Mouse (Mus musculus) thymus, postnatal 4 days (tissue): ENCODE data around the gene Cpne9.

Source experiments
- DNase-seq: peaks from one replicate; pipeline ENCODE4 v3.0.0; 2021

The Cpne9 gene

DNA sequence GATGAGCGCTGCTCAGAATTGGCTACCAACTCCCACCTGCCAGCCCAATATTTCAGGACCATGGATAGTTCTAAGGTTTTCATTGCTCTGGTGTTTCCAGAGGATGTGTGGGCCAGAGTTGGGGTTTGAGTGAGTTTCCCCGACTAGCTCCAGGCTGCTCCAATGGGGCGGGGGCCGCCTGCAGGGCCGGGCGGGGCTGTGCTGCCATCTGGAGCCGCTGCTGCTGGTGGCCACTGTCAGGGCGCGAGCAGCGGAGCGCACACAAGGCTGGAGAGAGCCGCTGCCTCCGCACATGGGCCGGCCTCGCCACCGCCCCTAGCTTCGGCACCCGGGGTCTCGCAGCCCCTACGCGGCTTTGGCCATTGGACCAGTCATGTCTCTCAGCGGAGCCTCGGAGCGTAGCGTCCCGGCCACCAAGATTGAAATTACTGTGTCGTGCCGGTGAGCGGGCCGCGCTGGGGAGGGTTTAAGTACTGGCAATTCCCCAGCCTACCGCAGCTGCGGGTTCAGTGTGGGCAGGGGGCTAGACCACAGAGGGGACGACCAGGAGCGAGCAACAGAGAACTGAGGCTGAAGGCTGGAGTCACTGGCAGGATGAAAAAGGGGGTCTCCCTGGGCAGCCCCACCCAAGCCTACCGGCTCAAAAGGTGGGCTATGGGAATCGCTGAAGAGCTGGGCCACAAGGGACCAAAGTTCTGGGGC is at the start of gene Cpne9:
Cpne9 (plus strand) TSS at position 207 of the 702 bp plus-strand sequence.
- DNase-seq = peak; percentile 38

DNA sequence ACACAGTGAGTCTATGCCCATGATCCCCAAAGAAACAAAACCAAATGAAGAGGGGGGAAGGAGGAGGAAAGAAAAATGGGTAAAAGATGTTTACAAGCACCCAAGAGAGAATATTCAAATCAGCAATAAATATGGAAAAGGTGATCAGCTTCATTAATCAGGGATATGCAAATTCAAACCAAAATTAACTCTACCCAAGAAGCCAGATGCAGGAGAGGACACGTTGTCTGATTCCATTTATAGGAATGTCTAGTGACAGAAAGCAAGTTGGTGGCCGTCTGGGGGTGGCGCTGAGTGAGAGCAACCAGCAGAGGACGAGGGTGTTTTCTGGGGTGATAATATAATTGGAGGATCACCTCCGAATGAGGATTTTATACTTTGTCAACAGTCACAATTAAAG is 47.0 kb upstream of the Cpne9 start:
- no peak for DNase-seq

DNA sequence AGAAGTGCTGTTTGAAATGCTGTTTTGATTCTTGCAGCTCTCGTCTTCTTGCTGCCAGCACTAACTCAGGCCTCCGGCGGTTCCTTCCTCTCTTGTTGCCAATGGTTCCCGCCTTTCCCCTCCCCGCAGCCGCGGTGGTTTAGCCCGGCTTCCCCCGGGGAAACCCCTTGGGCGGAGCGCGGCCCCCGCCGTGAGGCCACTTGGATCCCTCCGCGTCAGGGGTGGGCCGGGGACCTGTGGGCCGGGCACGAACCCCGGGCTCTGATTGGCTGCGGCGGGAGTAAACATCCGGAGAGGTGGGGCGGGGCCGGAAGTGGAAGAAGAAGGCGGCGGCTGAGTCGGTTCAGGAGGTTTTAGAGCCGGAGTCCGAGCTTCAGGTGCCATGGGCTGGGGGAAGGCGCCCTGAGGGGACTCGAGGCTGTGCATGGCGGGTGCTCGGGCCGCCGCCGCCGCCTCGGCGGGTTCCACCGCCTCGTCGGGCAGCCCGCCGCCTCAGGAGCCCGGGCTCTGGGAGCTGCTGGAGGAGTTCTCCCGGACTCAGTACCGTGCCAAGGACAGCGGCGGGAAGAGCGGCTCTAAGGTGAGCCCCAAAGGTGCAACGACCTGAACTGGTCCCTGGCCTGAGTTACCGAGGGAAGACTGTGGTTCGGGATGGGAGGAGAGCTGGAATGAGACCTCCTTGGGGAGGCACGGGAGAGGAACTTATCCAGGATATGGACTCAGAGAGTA is 44.4 kb upstream of the Cpne9 start, which contains the start of gene Mtmr14:
Mtmr14 (plus strand) TSS at position 302 of the 729 bp plus-strand sequence.
- DNase-seq = peak; percentile 99

DNA sequence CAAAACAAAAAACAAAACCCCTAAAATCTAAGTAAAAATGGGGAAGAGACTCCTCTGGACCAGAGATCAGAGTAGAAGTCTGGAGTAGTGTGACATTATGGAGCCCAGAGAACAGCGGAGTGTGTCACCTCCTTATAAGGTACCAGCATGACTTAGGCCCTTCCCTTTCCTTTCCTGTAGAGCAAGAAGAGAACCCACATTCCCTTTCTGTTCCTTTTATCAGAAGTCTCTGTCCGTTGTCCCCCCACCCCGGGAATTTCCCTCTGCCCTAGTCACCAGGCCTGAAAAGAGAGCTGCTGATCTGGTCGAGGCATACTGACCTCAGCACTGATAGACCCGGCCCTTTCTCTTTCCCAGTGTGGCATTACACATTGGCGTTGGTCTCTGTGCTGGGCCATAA is 43.7 kb upstream of the Cpne9 start:
- DNase-seq = no peak

DNA sequence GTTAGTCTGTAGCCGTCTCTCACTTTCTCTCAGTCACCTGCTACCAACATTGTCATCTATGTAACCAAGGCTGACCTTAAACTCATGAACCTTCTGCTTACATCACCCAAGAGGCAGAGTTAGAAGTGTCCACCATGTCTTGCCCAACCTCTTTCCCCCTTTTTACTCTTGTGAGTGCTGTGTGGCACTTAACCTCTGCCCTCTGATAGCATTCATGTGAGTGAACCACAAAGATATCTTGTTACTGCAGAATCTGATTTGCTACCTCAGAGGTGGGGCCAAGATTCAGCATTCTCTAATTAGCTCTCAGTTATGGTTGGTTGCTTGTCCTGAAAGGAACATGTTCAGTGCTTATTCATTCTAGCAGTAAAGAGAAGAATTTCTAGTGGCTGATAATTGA is 39.4 kb upstream of the Cpne9 start:
- DNase-seq = no peak

DNA sequence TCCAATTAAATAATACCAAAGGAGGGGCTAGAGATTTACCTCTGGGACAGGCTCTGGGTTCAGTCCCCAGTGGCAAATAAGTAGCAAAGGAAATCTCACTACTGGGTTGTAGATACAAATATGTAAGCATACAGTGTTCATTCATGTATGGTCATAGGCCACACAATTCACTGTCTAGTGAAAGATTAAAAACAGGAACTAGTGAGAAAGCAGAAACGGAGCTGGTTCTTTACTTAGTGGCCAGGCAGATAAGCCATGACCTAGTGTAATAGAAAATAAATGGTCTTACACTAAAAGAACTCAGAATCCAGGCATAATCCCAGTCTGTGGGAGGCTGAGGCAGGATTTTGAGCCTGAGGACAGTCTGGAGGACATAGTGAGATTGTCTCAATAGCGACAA is 36.5 kb upstream of the Cpne9 start:
- no peak for DNase-seq

DNA sequence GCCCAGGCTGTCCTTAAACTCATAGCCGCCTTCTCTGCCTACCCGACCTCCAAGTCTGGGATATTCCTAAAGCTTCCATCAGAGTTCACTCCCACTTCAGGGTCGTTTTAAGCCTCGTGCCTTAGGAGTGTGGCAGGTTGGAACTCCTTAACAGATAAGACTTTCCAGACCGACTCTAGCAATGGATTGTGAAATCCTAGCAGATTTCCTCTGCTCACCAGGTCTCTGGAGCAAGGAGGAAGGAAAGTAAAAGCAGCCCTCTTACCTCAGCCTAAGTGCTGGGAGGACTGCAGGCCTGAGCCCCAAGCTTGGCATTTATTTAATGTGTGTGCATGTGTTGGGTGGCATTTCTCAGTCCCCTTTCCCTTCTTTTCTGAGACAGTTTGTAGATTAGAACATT is 31.3 kb upstream of the Cpne9 start:
- DNase-seq = no peak

DNA sequence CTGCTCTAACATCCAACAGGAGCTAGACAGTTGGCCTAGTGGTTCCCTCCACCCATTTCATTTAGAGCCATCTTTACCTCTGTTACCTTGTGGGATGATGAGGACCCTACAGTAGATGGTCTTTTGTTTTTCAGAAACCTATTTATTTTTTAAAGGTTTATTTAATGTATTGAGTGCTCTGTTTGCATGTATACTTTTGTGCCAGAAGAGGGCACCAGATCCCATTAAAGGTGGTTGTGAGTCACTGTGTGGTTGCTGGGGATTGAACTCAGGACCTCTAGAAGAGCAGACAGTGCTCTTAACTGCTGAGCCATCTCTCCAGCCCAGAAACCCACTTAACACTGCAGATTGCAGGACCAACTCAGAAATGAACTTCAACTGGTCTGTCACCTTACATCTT is 30.2 kb upstream of the Cpne9 start:
- DNase-seq = no peak

DNA sequence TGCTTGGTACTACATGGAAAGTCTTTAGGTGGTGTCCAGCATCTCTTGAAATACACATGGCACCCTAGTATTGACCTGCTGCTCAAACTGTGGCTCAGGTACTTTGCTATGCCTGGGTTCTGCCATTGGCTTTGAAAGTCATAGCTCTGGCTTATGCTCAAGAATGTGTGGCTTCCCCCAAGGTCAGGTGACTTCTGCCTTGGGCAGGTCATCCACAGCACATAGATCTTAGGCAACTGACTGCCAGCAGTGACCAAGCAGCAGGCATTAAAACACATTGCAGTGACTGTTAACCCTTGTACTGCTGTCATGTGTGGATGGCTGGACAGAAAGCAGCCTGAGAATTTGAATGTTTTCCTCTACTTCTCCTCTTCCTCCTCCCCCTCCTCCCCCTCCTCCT is 27.2 kb upstream of the Cpne9 start:
- DNase-seq = no peak

DNA sequence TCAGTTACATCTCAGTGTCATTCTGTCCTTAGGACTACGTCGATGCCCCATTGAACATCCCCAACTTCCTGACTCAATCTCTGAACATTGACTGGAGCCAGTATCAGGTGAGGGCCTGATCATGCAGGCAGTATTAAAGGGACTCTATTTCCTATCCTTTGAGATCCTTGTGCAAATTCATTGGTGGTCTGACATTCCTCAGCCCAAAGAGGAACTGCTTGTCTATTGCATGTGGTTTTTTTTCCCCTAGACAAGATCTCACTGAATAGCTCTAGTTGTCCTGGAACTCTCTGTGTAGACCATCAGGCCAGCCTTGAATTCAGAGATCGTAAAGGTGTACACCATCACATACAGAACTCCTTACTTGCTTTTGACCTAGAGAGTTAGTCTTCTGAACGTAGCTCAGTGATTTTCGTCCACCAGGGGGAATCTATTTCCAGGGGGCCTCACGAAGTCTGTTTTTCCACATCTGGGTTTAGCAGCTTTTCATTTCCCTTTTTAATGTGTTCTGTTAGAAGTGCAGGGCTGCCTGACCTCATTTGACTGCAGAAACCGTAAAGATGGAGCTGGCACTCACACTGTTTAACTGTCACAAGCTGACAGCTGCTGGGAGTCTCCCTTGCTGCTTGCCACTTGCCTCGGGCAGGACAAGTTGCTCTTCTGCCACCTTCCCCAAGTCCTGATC is 20.8 kb upstream of the Cpne9 start:
- DNase-seq = peak; percentile 29

DNA sequence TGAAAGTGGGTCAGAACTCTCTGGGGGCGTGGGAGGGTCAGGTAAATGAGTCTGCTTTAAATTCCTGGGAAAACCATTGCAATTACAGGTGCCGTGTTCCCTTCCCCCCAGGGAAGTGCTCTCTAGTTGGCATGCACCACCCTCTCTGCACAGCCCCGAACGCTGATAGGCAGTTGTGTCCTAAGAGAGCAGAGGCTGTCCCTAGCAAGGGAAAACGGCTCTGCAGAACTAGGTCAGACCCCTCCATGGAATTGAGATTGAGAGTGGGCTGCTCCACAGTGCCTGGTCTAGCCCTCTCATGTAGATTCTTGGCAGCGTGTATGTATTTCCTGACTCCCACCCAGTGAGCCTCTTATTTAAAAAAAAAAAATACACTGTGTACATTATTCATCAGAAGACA is 18.6 kb upstream of the Cpne9 start:
- no peak for DNase-seq

DNA sequence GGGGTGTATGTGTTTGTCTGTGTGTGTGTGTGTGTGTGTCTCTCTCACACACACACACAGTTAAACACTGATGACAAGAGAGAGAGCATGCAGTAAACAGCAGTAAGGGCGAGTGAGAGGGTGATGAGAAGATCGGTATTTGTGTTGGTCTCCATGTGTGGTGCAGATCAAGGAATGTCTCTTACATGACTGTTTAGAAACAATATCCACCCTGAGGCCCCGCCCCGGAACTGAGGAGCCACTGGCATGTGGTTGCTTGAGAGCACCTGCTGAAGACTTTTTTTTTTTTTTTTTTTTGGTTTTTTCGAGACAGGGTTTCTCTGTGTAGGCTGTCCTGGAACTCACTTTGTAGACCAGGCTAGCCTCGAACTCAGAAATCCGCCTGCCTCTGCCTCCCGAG is 17.7 kb upstream of the Cpne9 start:
- peak; percentile 52 for DNase-seq

DNA sequence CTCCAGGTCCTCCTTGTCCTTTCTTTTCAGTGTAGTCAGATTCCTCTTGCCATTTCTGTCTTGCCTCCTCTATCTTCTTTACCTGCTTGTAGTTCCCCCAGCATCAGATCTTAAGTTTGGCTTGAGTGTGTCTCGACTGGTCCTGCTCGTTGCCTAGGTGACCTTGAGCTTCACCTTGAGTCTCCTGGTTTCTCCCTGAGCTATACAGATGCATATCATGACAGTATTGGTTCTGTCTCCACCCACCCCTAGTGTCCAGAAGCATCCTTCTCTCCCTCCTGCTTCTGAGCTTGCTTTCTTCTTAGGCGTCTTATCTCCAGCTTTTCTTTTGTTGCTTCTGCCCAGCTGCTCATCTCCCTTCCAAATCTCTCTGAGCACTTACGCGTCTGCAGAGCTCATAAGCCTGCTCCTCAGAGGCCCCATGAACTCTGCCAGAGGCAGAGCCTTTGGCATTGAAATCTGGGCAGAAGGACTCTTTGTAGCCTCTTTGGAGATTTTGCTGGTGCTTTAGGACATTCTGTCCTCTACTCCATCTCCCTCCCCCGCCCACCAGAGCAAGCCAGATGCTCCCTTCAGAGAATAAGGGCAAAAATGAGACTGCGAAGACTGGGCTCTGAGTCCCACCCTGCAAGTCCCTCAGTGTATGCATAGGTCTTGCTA is 15.0 kb upstream of the Cpne9 start:
- DNase-seq = no peak

DNA sequence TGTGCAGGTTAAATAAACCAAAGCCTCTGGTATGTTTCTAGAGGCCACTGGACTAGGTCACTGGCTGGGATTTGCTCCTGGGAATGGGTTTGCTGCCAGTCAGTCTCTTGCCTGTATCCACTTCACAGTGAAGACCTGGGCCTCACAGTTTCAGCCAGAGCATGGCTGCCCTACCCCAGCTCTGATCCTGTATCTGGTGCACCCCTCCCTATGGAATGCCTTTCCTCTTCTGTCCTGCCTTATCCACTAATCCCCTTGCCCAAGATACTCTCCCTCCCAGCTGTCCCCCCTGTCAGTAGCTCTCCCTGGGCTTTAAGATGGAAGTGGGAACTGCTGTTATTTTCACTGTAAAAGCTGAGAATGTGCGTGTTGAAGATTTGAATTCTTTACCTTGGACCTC is 14.1 kb upstream of the Cpne9 start:
- no peak for DNase-seq

DNA sequence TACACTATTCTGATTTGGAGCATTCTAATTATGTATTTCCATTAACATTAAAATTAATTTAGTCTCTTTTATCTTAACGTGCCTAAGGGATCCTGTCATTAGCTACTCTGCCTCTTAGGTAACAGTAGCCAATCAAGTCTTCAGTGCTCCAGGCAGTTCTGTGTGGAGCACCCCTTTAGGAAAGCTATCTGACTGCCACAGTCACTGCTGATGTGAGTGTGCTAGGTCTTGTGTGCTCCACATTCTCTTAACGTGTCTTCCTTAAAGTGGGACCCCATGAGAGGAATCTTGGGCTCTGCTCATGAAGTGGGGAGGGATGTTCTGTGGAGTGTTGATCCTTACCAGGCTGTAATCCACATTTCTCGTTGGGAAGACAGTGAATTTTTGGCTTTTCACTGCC is 9.7 kb upstream of the Cpne9 start:
- DNase-seq = no peak

DNA sequence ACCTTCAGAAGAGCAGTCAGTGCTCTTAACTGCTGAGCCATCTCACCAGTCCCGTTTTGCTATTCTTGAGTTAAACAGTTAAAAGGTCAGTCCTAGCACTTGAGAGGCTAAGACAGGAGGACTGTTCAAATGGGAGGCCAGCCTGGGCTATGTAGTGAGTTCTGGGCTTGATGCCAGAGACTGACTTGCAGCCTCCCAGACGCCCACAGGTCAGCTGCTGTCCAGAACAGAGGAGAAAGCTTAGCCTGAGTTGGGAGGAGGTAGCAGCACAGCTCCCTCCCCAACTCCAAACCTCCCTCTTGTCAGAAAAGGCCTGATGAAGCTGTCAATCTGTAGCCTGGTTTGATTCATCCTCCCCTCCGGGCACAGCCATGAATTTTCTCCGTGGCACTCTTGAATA is 5.3 kb upstream of the Cpne9 start:
- DNase-seq = no peak

DNA sequence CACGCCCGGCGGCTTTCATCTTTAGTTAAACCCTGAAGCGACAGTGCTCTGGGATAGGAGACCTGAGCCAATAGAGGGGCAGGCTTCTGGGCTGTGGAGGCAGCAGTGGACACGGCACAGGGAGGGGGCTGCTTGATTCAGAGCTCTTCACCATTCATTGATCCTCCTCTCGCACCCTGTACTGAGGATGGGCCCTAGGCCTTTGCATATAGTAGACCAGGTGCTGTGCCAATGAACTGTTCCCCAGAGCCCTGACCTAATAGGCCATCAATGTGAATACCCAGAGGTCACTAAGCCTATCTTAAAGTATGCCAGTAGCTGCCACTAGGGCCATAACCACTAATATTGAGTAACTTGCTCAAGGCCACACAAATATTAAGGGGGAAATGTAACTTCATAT is 431 bp upstream of the Cpne9 start:
- DNase-seq = no peak

DNA sequence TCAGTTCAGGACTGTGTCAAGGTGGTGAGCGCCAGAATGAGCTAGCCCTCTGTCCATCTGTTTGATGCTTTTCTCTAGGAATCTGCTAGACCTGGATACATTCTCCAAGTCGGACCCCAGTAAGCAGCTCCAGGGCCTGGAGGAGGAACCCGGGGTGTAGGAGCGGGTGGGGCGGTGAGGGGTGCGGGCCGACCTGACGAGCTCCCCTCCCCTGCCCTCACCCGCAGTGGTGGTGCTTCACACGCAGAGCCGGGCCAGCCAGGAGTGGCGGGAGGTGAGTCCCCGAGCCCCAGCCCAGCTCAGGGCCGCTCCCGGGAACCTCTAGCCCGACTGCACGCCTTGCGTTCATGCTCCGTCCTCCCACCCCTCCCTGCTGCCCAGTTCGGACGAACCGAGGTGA is 862 bp downstream of the Cpne9 start:
- no peak for DNase-seq

DNA sequence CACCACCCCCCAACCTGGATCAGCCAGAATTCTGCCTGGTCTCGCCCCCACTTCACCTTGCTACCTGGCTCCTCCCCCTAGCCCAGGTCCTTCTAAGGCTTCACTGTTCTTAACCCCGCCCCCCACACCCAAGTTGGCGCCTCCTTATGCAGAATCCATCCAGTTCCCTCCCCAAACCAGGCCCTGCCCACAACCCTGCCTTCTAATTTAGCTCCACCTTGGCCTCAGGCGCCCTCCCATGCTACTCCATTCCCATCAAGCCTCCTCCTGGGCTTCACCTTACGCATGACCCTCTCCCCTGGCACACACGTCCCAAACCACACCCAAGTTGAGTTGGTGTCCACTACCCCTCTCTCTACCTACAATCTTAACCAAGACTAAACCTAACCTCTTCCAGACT is 1.4 kb downstream of the Cpne9 start:
- DNase-seq = no peak

DNA sequence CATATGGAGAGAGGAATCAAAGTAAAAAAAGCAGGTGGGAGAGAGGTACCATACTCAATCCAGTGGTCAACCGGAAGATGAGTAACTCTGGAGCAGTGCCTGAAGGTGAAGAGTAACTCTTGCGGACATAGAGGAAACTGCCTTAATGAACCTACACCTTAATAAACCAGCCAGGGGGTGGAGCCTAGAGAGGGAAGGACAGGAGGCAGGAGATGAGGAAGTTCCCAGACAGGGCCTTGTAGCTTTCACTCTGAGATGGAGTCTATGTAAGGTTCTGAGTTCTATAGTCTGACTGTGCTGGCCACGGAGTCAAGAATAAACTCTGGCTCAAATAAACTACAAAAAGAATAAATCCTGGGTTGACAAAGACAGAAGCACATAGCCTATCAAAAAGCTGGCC is 2.8 kb downstream of the Cpne9 start:
- no peak for DNase-seq

DNA sequence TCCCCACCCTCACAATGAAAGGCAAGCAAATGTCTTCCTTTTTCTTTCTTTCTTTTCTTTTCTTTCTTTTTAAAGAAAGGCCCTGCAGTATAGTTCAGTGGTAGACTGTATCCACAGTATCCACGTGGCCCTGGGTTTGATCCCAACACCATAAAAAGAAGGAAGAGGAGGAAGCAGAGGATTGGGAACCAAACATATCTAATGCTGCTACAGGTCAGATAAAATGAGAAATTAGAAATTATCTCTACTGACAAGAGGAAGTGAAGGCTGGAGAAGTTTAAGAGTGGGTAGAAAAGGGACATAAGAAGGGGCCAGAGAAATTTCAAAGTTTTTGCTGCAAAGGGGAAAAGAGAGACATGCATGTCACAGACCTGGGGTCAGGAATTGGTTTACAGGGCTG is 4.2 kb downstream of the Cpne9 start:
- DNase-seq = no peak

DNA sequence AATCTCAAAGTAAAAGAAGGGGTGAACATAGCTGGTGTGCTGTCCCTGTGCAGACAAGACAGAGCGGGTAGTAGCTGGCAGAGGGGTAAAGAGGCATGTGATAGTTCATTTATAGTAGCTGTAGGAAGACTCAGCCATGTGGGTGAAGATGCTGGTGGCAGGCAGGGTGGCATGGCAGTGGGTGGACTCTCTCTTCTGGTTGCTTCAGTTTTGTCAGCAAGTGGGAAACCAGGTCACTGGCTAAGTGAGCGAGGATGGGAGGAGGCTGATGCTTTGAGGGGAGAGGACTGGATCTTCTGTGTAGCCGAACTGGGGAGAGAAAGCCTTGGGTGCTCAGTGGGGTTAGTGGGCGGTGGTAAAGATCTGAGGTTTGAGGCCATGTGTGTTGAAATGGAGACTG is 5.1 kb downstream of the Cpne9 start:
- DNase-seq = no peak

DNA sequence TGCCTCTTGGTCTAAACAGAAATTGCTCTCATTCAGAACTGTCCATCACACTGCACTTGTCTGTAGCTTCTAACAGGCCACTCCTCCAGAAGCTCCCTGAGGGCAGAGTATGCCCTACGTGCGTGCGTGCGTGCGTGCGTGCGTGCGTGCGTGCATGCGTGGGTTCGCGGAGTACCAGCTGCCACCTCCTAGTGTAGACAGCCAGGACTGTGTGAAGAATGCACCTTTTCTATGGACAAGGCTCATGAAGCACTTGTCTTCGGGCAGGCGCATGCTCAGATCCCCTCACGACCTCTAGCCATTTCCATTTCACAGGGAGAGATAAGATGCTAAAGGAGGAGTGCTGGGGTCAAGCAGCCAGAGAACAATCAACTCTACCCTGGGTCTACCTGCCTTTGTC is 7.2 kb downstream of the Cpne9 start:
- DNase-seq = no peak

DNA sequence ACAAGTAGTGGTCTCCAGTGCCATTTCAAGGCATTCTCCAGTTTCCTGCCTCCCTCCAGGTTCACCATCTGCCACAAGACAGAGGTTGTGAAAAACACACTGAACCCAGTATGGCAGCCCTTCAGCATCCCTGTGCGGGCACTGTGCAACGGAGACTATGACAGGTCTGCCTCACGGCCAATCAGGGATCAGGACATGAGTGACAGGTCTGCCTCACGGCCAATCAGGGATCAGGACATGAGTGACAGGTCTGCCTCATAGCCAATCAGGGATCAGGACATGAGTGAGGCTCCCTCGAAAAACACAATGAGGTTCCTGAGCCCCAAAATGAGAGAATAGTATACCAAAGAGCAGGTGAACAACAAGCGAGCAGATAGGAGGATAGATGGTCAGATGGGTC is 8.2 kb downstream of the Cpne9 start:
- DNase-seq = no peak
